Mouse (Mus musculus) cerebellum, adult 2 months (tissue): Measurements from ENCODE around the gene Per3.
A peak's percentile ranks its signal among the peaks of the same experiment; 100 is the strongest.

ENCODE experiments used
- CTCF ChIP-seq: fragments of 200-500 bp; IDR thresholded peaks from 2 replicates; pipeline ENCODE4 v1.5.1; 2011; ENCODE audit warnings: low read depth, mild to moderate bottlenecking, control low read depth, low read length, moderate library complexity, borderline replicate concordance; ENCODE audit not compliant: insufficient read depth
- POLR2A ChIP-seq: fragments of 200-500 bp; IDR thresholded peaks from 2 replicates; pipeline ENCODE4 v1.6.1; 2011; ENCODE audit warnings: low read length, control low read depth, borderline replicate concordance; ENCODE audit not compliant: insufficient read depth

DNA sequence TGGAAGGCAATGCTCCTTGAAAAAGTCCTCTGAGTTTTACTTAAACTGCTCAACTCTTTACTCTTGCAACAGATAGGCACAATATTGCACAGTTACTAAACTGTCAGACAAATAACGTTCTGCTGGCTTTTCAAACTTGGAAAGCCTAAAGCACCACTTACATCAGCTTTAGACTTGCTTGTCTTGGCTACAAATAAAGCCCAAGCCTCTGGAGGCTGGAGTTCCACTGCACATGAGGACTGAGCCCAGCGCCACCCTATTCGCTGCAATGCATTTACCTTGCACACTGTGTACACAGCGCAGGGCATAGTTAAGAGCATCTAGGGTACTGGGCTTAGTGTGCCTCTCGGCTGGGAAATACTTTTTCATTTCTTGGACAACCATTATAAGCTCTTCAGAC, 1.2 kb downstream of the Per3 start:
- TF ChIP-seq CTCF (no peak), POLR2A (0 out of 2 replicates have a peak, but pooled peaks have one; percentile 11)
